Mouse (Mus musculus): ENCODE measurements around the gene A2ml1.

GRCm38 (mm10) chr6:128532701-128533100, 48.7 kb downstream of the A2ml1 start:
- TF ChIP-seq POLR2A (IDR thresholded peaks at IDR 0.05; ENCODE audit: low read depth, low read length) (no peak), CTCF (IDR thresholded peaks at IDR 0.05; ENCODE audit: extremely low read depth, insufficient read depth, insufficient read length, insufficient replicate concordance) (no peak)
